Mouse (Mus musculus): ENCODE results near the gene Sdk1. TPM values are rescaled to one million over a fixed set of nuclear protein-coding genes. Genes with fewer than 3 reads are reported as not detected.

Gene Sdk1
- polyA plus RNA-seq, 1 experiment from 2014 or later, result 1.9 TPM

DNA sequence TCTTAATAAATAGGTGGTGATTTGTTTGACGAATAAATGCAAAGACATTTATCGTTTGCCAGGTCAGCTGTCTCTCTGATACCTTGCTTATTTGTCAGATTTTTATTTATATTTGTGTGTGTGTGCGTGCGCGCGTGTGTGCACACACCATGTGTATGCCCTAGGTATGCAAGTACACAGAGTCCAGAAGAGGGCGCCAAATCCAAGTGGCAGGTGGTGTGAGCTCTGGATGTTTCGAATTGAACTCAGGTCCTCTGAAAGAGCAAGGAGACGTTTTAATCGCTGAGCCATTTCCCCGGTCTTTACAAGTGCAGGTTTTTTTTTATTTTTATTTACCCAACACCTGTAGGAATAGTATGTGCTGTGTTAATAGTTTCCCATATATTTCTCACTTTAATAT, 632.5 kb downstream of the Sdk1 start:
- Histone ChIP-seq H3K27me3 (no peaks in the 10 kb centered on the region), H3K4me1 (no peaks in the 10 kb centered on the region), H3K27ac (no peak overlapping the region), H3K4me2 (no peak overlapping the region), H3K9ac (no peak overlapping the region), H3K9me3 (no peaks in the 10 kb centered on the region), H3K36me3 (no peaks in the 10 kb centered on the region), H3K4me3 (no peak overlapping the region)
- no peak for ATAC-seq (ENCODE audit: insufficient number of reproducible peaks, low FRiP score, low TSS enrichment, low read depth)
- 89% methylated on average over 11 of the region's 11 CpGs for WGBS

DNA sequence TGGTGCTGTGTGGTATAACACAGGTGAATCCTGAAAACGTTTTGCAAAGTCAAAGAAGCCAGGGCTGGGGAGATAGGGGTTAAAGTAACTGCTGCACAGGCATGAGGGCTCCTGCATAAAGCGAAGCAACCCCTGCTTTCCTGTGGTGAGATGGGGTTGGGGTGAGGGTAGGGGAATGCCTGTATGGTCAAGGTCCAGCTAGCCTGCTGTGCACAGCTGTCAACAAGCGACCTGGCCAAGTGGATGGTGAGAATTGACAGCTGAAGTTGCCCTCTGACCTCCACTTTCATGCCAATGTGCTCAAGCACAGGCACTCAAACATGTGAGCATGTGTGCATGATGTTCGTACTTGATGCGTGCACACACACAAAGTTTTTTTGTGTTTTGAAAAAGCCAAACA, 639.4 kb downstream of the Sdk1 start:
- H3K9me3 ChIP-seq, result no peaks in the 10 kb centered on the region
- no peak overlapping the region for H3K9ac ChIP-seq
- no peak overlapping the region for H3K4me2 ChIP-seq
- no peaks in the 10 kb centered on the region for H3K4me1 ChIP-seq
- no peaks in the 10 kb centered on the region for H3K27me3 ChIP-seq
- 68% methylated on average over 5 of the region's 5 CpGs for WGBS
- no peaks in the 10 kb centered on the region for H3K36me3 ChIP-seq
- H3K4me3 ChIP-seq, result no peak overlapping the region
- no peak for ATAC-seq (ENCODE audit: insufficient number of reproducible peaks, low FRiP score, low TSS enrichment, low read depth)
- H3K27ac ChIP-seq, result no peak overlapping the region

DNA sequence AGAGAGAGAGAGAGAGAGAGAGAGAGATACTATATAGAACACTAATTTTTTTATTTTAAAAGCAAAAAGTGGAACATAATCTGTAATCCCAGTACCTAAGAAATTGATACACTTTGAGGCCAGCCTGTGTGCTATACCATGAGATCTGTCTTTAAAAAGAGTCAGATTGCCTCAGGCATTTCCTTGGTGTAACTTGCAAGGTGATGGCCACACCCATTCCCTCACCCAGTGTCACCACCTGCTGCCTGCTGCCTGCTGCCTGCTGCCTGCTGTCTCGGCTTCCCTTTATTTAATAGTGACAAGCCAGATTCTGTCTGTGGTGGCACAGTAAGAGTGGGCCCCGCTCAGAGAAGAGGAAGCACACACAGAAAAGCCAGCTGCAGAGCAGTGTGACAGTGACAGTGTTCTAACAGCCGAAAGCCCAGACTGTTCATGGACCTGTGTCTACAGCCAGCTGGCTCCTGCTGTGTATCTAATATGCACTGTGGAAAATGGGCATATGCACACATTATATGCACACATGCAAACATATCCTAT, 642.9 kb downstream of the Sdk1 start:
- WGBS, result 46% methylated on average over 3 of the region's 3 CpGs
- H3K36me3 ChIP-seq, result no peaks in the 10 kb centered on the region
- ATAC-seq (ENCODE audit: insufficient number of reproducible peaks, low FRiP score, low TSS enrichment, low read depth), result no peak
- no peak overlapping the region for H3K9ac ChIP-seq
- no peaks in the 10 kb centered on the region for H3K4me1 ChIP-seq
- no peaks in the 10 kb centered on the region for H3K9me3 ChIP-seq
- no peak overlapping the region for H3K27ac ChIP-seq
- no peak overlapping the region for H3K4me3 ChIP-seq
- no peak overlapping the region for H3K4me2 ChIP-seq
- H3K27me3 ChIP-seq, result no peaks in the 10 kb centered on the region

DNA sequence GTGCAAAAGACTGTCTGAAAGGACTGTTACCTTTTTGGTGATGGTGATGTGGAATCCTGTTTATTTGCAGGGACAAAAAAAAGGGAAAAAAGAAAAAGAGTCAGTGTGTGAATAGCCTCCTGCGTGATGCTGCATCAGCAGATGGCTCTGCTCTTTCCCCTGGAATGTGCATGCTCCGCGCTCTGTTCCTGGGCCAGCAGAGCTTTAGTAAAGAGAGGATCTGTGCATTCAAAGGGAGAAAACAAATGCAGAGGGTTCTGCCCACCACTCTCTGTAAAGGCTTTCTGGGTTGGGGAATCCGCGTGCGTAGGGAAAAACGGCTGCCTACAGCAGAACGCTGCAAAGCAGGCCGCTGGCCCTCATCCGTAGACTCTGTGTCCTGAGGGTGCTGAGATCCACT, 644.7 kb downstream of the Sdk1 start:
- no peak overlapping the region for H3K4me2 ChIP-seq
- no peak overlapping the region for H3K4me3 ChIP-seq
- H3K27me3 ChIP-seq, result no peaks in the 10 kb centered on the region
- WGBS, result 64% methylated on average over 10 of the region's 10 CpGs
- ATAC-seq (ENCODE audit: insufficient number of reproducible peaks, low FRiP score, low TSS enrichment, low read depth), result no peak
- no peak overlapping the region for H3K9ac ChIP-seq
- no peak overlapping the region for H3K27ac ChIP-seq
- no peaks in the 10 kb centered on the region for H3K4me1 ChIP-seq
- no peaks in the 10 kb centered on the region for H3K9me3 ChIP-seq
- no peaks in the 10 kb centered on the region for H3K36me3 ChIP-seq

DNA sequence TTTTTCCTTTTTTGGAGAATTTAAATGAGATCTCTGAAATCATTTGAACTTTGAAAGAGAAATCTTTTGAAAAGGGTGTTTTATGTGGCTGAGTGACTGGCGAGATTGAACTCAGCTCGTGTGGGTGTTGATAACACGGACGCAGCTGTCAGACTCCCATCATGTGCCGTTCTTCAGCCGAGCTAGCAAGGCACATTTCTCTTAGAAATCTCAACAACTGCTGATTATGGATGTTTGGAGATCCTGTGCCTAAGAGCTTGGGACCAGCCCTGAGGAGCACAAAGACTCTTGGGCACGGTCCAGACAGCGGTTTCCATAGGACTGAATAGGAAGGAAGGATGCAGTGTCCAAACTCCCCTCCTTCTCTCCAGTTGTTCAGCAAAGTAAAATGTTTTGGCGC, 648.5 kb downstream of the Sdk1 start:
- no peak overlapping the region for H3K9ac ChIP-seq
- ATAC-seq (ENCODE audit: insufficient number of reproducible peaks, low FRiP score, low TSS enrichment, low read depth), result no peak
- no peaks in the 10 kb centered on the region for H3K36me3 ChIP-seq
- H3K4me1 ChIP-seq, result no peaks in the 10 kb centered on the region
- H3K9me3 ChIP-seq, result no peaks in the 10 kb centered on the region
- H3K4me2 ChIP-seq, result no peak overlapping the region
- no peak overlapping the region for H3K4me3 ChIP-seq
- H3K27me3 ChIP-seq, result no peaks in the 10 kb centered on the region
- no peak overlapping the region for H3K27ac ChIP-seq
- 68% methylated on average over 9 of the region's 9 CpGs for WGBS

DNA sequence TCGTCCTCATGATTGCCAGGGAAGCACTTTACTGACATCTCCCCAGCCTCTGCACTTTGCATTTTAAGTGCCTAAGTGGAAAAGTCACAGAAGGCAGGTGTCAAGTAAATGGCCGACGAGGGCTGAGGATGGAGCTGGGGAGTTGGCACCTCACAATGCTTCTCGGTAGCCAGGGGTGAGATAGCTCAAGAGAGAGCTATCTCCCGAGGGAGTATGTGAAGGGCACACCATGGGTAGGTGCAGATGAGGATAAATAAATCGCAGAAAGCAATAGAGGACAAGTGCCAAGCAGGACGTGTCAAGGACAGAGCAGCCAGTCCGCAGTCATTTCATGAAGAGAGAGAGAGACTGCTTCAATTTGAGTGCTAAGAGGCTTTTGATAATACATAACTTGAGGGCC, 655.1 kb downstream of the Sdk1 start:
- no peak overlapping the region for H3K27ac ChIP-seq
- no peak overlapping the region for H3K9ac ChIP-seq
- H3K4me3 ChIP-seq, result no peak overlapping the region
- WGBS, result 72% methylated on average over 8 of the region's 8 CpGs
- H3K4me1 ChIP-seq, result no peaks in the 10 kb centered on the region
- H3K27me3 ChIP-seq, result no peaks in the 10 kb centered on the region
- no peaks in the 10 kb centered on the region for H3K36me3 ChIP-seq
- H3K9me3 ChIP-seq, result no peaks in the 10 kb centered on the region
- no peak overlapping the region for H3K4me2 ChIP-seq
- no peak for ATAC-seq (ENCODE audit: insufficient number of reproducible peaks, low FRiP score, low TSS enrichment, low read depth)

DNA sequence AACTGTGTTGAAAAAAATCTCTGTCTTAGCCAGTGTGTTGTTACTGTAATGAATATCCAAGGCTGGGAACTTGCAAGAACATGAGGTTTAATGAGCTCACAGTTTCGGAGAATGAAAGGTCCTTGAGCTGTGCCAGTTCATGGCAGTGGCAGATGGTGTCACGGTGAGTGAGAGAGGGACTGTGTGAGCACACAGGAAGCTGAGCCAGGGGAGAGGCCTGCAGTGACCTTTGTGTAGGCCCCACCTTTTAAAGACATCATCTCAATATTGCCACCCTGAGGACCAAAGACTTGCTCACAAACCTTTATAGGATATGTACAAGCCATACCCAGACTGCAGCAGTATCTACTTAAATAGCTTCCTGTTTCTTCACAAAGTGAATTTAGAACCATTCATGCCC, 656.2 kb downstream of the Sdk1 start:
- no peak overlapping the region for H3K27ac ChIP-seq
- no peaks in the 10 kb centered on the region for H3K9me3 ChIP-seq
- no peak overlapping the region for H3K9ac ChIP-seq
- no peaks in the 10 kb centered on the region for H3K36me3 ChIP-seq
- no peaks in the 10 kb centered on the region for H3K27me3 ChIP-seq
- H3K4me1 ChIP-seq, result no peaks in the 10 kb centered on the region
- H3K4me2 ChIP-seq, result no peak overlapping the region
- no peak overlapping the region for H3K4me3 ChIP-seq
- no peak for ATAC-seq (ENCODE audit: insufficient number of reproducible peaks, low FRiP score, low TSS enrichment, low read depth)
- 48% methylated on average over 2 of the region's 2 CpGs for WGBS

DNA sequence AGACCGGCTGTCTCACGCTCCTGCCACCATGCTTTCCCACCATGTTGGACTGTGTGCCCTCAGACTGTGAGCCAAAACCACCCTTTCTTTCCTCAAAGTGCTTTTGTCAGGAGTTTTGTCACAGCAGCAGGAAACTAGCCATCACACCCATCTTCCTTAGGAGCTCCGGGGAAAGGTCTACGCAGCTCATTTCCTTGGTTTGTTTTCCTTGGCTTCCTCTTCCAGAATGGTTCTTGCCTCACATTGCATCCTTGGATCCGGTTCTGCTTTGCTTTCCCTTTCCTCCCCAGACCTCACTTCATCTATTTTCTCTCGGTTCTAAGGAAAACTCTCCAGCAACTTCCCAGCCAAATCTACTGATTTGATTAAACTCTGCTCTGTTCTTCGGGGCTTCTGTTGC, 658.5 kb downstream of the Sdk1 start:
- ATAC-seq (ENCODE audit: insufficient number of reproducible peaks, low FRiP score, low TSS enrichment, low read depth), result no peak
- Histone ChIP-seq H3K27me3 (no peaks in the 10 kb centered on the region), H3K4me2 (no peak overlapping the region), H3K36me3 (no peaks in the 10 kb centered on the region), H3K9ac (no peak overlapping the region), H3K4me1 (no peaks in the 10 kb centered on the region), H3K9me3 (no peaks in the 10 kb centered on the region), H3K27ac (no peak overlapping the region), H3K4me3 (no peak overlapping the region)
- WGBS, result 78% methylated on average over 7 of the region's 7 CpGs

DNA sequence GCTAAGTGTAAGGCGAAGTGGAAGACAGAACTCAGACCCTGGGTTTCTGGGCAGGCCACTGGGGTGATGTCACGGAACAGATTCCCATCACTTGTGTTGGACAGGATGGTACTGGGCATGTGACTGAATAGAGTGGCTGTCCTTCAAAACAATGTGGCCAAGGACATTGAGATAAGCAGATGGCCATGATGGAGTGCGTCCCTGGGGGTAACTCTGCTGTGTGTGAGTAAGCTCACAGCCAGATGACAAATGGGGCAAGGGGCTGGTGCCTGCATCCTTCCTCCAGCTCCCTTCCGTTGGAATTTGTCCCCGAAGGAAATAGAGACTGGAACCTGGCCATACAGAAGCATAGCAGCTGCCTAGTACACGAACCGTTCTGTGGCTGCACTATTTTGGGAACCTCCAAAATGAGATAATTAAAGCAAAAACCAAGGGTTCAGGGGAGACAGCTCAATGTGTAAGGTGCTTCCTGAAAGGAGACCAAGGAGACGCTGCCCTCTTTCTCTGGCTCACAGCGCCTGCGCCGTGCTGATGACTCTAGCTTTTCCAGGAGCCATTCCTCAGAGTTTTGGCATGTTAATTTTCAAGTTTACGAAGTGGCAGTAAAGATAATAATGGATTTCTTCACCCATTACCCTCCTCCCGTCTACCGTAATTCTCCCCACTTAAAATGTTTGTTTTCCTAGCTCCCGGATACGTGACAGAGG, 661.4 kb downstream of the Sdk1 start:
- Histone ChIP-seq H3K9me3 (no peaks in the 10 kb centered on the region), H3K9ac (no peak overlapping the region), H3K27me3 (no peaks in the 10 kb centered on the region), H3K4me1 (no peaks in the 10 kb centered on the region), H3K4me3 (no peak overlapping the region), H3K36me3 (no peaks in the 10 kb centered on the region), H3K27ac (no peak overlapping the region), H3K4me2 (no peak overlapping the region)
- WGBS, result 44% methylated on average over 16 of the region's 16 CpGs
- ATAC-seq (ENCODE audit: insufficient number of reproducible peaks, low FRiP score, low TSS enrichment, low read depth), result no peak

DNA sequence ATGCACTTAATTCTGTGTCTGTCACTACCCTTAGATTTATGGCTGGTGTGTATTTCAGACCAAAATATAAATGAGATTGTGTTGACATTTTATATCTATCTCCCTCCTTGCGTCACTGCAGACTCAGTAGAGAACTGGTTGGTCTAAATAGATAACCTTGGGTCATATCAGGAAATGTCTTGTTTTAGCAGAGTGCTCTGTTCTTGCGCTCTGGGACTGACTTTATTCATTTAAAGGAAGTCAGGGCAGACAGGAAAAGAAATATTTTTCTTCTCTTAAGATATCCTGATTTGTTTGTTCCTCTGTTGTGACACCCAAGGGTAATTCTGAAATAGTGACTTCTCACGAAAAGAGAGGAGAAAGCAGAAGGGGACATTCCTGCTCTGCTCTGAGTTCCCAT, 669.2 kb downstream of the Sdk1 start:
- H3K27me3 ChIP-seq, result no peaks in the 10 kb centered on the region
- H3K4me2 ChIP-seq, result no peak overlapping the region
- H3K9me3 ChIP-seq, result no peaks in the 10 kb centered on the region
- no peak overlapping the region for H3K9ac ChIP-seq
- 68% methylated on average over 3 of the region's 3 CpGs for WGBS
- peaks cover 9% of the 10 kb centered on the region for H3K4me1 ChIP-seq
- no peak overlapping the region for H3K4me3 ChIP-seq
- H3K36me3 ChIP-seq, result no peaks in the 10 kb centered on the region
- H3K27ac ChIP-seq, result no peak overlapping the region
- no peak for ATAC-seq (ENCODE audit: insufficient number of reproducible peaks, low FRiP score, low TSS enrichment, low read depth)

DNA sequence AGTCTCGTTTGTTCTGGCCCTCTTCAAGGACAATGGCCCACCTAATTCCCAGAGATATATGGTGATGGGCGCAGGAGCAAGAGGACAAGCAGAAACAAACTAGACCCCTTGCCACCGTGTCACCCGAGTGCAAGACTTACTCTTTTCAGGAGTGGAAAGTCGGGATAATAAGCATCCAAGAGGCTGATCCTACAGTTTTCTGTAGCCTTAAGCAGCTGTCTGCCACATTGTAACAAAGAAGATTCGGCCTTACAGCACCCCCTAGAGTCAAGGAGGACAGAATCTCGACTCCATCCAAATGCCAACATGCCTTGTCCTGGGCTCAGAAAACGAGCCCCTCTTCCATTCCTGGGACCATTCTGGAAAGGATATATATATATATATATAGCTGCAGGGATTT, 669.6 kb downstream of the Sdk1 start:
- H3K4me3 ChIP-seq, result no peak overlapping the region
- no peaks in the 10 kb centered on the region for H3K9me3 ChIP-seq
- WGBS, result 60% methylated on average over 8 of the region's 8 CpGs
- peaks cover 9% of the 10 kb centered on the region for H3K4me1 ChIP-seq
- no peak overlapping the region for H3K9ac ChIP-seq
- no peak overlapping the region for H3K4me2 ChIP-seq
- no peaks in the 10 kb centered on the region for H3K27me3 ChIP-seq
- no peak for ATAC-seq (ENCODE audit: insufficient number of reproducible peaks, low FRiP score, low TSS enrichment, low read depth)
- no peak overlapping the region for H3K27ac ChIP-seq
- H3K36me3 ChIP-seq, result no peaks in the 10 kb centered on the region

DNA sequence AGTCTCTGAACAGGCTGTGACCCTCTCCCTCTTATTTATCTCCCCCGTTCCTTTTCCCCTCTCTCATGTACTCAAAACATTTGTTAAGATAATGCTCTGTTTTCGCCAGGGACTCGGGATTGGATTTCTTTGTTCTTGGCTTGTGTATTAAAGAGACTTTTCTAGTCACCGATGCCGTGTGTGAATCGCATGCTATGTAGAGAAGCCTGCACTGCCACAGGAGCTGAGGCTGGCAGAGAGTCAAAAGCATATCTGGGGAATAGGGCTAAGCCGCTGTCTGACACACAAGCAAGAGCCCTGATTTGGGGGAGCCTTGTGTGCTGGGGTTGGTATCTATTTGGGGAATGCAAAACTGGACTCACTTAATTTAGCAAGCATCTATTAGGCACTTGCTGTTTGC, 671.6 kb downstream of the Sdk1 start:
- Histone ChIP-seq H3K27ac (no peak overlapping the region), H3K4me1 (peaks cover 9% of the 10 kb centered on the region), H3K36me3 (no peaks in the 10 kb centered on the region), H3K4me3 (no peak overlapping the region), H3K9me3 (no peaks in the 10 kb centered on the region), H3K9ac (no peak overlapping the region), H3K4me2 (no peak overlapping the region), H3K27me3 (no peaks in the 10 kb centered on the region)
- WGBS, result 56% methylated on average over 7 of the region's 7 CpGs
- ATAC-seq (ENCODE audit: insufficient number of reproducible peaks, low FRiP score, low TSS enrichment, low read depth), result no peak

DNA sequence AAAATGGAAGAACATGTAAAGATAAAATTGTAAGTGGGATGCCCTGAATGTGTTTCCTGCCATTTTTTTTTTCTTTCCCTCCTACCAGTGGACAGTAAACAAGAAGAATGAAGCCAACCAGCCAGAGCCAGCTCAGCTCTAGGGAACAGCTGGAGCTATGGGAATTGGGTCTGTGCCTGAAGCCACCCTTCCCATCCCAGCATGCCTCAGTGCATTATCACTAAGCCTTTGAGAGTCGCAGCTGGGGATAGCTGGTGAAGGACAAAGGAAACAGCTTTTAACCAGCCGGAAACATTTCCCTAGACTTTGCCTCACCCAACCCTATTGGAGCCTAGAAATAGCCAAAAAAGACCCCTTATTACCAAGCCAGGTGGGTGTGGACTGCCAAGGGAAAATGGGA, 675.7 kb downstream of the Sdk1 start:
- 71% methylated on average over 2 of the region's 2 CpGs for WGBS
- Histone ChIP-seq H3K4me3 (no peak overlapping the region), H3K36me3 (no peaks in the 10 kb centered on the region), H3K9ac (no peak overlapping the region), H3K27ac (no peak overlapping the region), H3K4me2 (no peak overlapping the region), H3K27me3 (no peaks in the 10 kb centered on the region), H3K4me1 (peaks cover 9% of the 10 kb centered on the region), H3K9me3 (no peaks in the 10 kb centered on the region)
- ATAC-seq (ENCODE audit: insufficient number of reproducible peaks, low FRiP score, low TSS enrichment, low read depth), result no peak

All from limb, embryonic 15.5 days (tissue).